Comparison of ENCODE assay signal across 15 mouse cellular contexts in genomic region chr7:3368311-3368710, GRCm38 (mm10). TPM values are rescaled to one million over a fixed set of nuclear protein-coding genes. Genes with fewer than 3 reads are reported as not detected.
DNase-seq lines count a peak whose midpoint lies in the region; ATAC-seq and TF ChIP-seq lines count a peak whose summit lies in the region.
"Had no signal": no experiment of that assay in that cellular context is flagged by ENCODE, and none has a peak within 500 bp of the region (broad histone marks: within the 10 kb centered on the region; RNA-seq: fewer than 3 reads in every experiment).

No protein-coding gene starts in this region.

- no peak overlapping the region for H3K4me3 ChIP-seq in heart, embryonic 11.5 days (ENCODE audit: low read depth, low read length)
- no peak overlapping the region for H3K4me3 ChIP-seq in midbrain, embryonic 11.5 days (ENCODE audit: low read depth, low read length)
- no peak overlapping the region for H3K4me3 ChIP-seq in midbrain, embryonic 10.5 days
- no peak overlapping the region for H3K4me3 ChIP-seq in forebrain, embryonic 16.5 days (replicated peaks; ENCODE audit: low read length)
- no peak overlapping the region for H3K4me3 ChIP-seq in midbrain, postnatal 0 days (ENCODE audit: low read depth, low read length)

- peak overlapping the region; percentile 66 for H3K4me2 ChIP-seq in heart, embryonic 11.5 days
- no peak overlapping the region for H3K4me2 ChIP-seq in midbrain, embryonic 11.5 days
- no peak overlapping the region for H3K4me2 ChIP-seq in forebrain, embryonic 16.5 days (ENCODE audit: low read length)
- H3K4me2 ChIP-seq in midbrain, postnatal 0 days (ENCODE audit: low read depth, low read length, poor library complexity, severe bottlenecking) = no peak overlapping the region

- no peaks in the 10 kb centered on the region for H3K9me3 ChIP-seq in heart, embryonic 11.5 days (replicated peaks; ENCODE audit: control insufficient read depth, low read length)
- H3K9me3 ChIP-seq in midbrain, embryonic 11.5 days (ENCODE audit: control insufficient read depth, low read length) = no peaks in the 10 kb centered on the region
- no peaks in the 10 kb centered on the region for H3K9me3 ChIP-seq in midbrain, embryonic 10.5 days (replicated peaks)
- H3K9me3 ChIP-seq in forebrain, embryonic 16.5 days (ENCODE audit: control insufficient read depth, low read length) = no peaks in the 10 kb centered on the region
- H3K9me3 ChIP-seq in midbrain, postnatal 0 days (ENCODE audit: low read length) = no peaks in the 10 kb centered on the region

- H3K27ac ChIP-seq in heart, embryonic 11.5 days (ENCODE audit: low read depth, low read length) = no peak overlapping the region
- no peak overlapping the region for H3K27ac ChIP-seq in midbrain, embryonic 11.5 days (ENCODE audit: low read depth, low read length)
- H3K27ac ChIP-seq in midbrain, embryonic 10.5 days (replicated peaks) = no peak overlapping the region
- no peak overlapping the region for H3K27ac ChIP-seq in forebrain, embryonic 16.5 days (ENCODE audit: low read length)
- H3K27ac ChIP-seq in midbrain, postnatal 0 days (ENCODE audit: low read depth, low read length) = no peak overlapping the region

- H3K27me3 ChIP-seq in heart, embryonic 11.5 days (ENCODE audit: control insufficient read depth, insufficient read depth, low read length) = peaks cover 28% of the 10 kb centered on the region
- peaks cover 18% of the 10 kb centered on the region for H3K27me3 ChIP-seq in midbrain, embryonic 11.5 days (ENCODE audit: control insufficient read depth, insufficient read depth, low read length)
- H3K27me3 ChIP-seq in midbrain, embryonic 10.5 days (ENCODE audit: low read depth, poor library complexity, severe bottlenecking) = peaks cover 39% of the 10 kb centered on the region
- no peaks in the 10 kb centered on the region for H3K27me3 ChIP-seq in forebrain, embryonic 16.5 days (replicated peaks; ENCODE audit: control insufficient read depth, insufficient read depth, low read length)
- H3K27me3 ChIP-seq in midbrain, postnatal 0 days (ENCODE audit: insufficient read depth, low read length) = no peaks in the 10 kb centered on the region

- no peak for ATAC-seq in heart, embryonic 11.5 days (replicated peaks; ENCODE audit: insufficient number of reproducible peaks, low FRiP score, low TSS enrichment)
- ATAC-seq in midbrain, embryonic 11.5 days (ENCODE audit: low FRiP score) = peak; percentile 15; the same call in 1 of the 2 replicates
- ATAC-seq in forebrain, embryonic 16.5 days = peak; percentile 43; the same call in 1 of the 2 replicates
- ATAC-seq in midbrain, postnatal 0 days (ENCODE audit: low FRiP score) = peak; percentile 50; the same call in 1 of the 2 replicates

- H3K4me1 ChIP-seq in heart, embryonic 11.5 days (ENCODE audit: control insufficient read depth, insufficient read depth, low read length) = peaks cover 4% of the 10 kb centered on the region; the same call in 1 of the 2 replicates
- peaks cover 7% of the 10 kb centered on the region; the same call in 1 of the 2 replicates for H3K4me1 ChIP-seq in midbrain, embryonic 11.5 days (ENCODE audit: control insufficient read depth, insufficient read depth, low read length)
- H3K4me1 ChIP-seq in midbrain, embryonic 10.5 days = peaks cover 19% of the 10 kb centered on the region
- peaks cover 10% of the 10 kb centered on the region for H3K4me1 ChIP-seq in forebrain, embryonic 16.5 days (replicated peaks; ENCODE audit: control insufficient read depth, insufficient read depth, low read length)
- peaks cover 2% of the 10 kb centered on the region; the same call in 1 of the 2 replicates for H3K4me1 ChIP-seq in midbrain, postnatal 0 days (ENCODE audit: insufficient read depth, low read length)

- DNase-seq in heart, adult 8-10 months (ENCODE audit: low spot score) = no peak
- DNase-seq in midbrain, embryonic 11.5 days (ENCODE audit: low spot score, missing footprints) = peak; percentile 88
- no peak for DNase-seq in midbrain, embryonic 10.5 days (ENCODE audit: low spot score)
- peak; percentile 35 for DNase-seq in midbrain, postnatal 0 days (ENCODE audit: low spot score)
- DNase-seq in Muller cell, postnatal 12 days (ENCODE audit: inconsistent ontology term) = no peak
- DNase-seq in right cerebral cortex, postnatal 25 days = no peak
- DNase-seq: B cell, adult 2 months; cerebellum, adult 2 months; gastrocnemius, postnatal 10 days; kidney, postnatal 25 days; thymus, adult 2 months had no signal

- peak; percentile 26; the same call in 1 of the 2 replicates for TF ChIP-seq CTCF in midbrain, postnatal 0 days (IDR thresholded peaks at IDR 0.05)

- no peaks in the 10 kb centered on the region for H3K36me3 ChIP-seq in heart, embryonic 11.5 days (ENCODE audit: control insufficient read depth, insufficient read depth, low read length)
- no peaks in the 10 kb centered on the region; the same call in 1 of the 2 replicates for H3K36me3 ChIP-seq in midbrain, embryonic 11.5 days (ENCODE audit: control insufficient read depth, insufficient read depth, low read length)
- peaks cover 37% of the 10 kb centered on the region for H3K36me3 ChIP-seq in midbrain, embryonic 10.5 days
- H3K36me3 ChIP-seq in forebrain, embryonic 16.5 days (ENCODE audit: control insufficient read depth, insufficient read depth) = no peaks in the 10 kb centered on the region
- H3K36me3 ChIP-seq in midbrain, postnatal 0 days (ENCODE audit: insufficient read depth, low read length) = 0 out of 2 replicates have a peak, but pooled peaks cover 6% of the 10 kb centered on the region

- 20% methylated on average over 12 of the region's 12 CpGs for WGBS in heart, embryonic 11.5 days (ENCODE audit: insufficient replicate concordance)
- 24% methylated on average over 12 of the region's 12 CpGs for WGBS in midbrain, embryonic 11.5 days
- 27% methylated on average over 12 of the region's 12 CpGs for WGBS in midbrain, embryonic 10.5 days
- WGBS in forebrain, embryonic 16.5 days = 29% methylated on average over 12 of the region's 12 CpGs
- 26% methylated on average over 12 of the region's 12 CpGs for WGBS in midbrain, postnatal 0 days

- no peak overlapping the region for H3K9ac ChIP-seq in heart, embryonic 11.5 days (ENCODE audit: low read depth, low read length)
- no peak overlapping the region for H3K9ac ChIP-seq in midbrain, embryonic 11.5 days (ENCODE audit: low read length)
- no peak overlapping the region for H3K9ac ChIP-seq in forebrain, embryonic 16.5 days (replicated peaks; ENCODE audit: low read depth, low read length)
- no peak overlapping the region for H3K9ac ChIP-seq in midbrain, postnatal 0 days (replicated peaks; ENCODE audit: low read length, poor library complexity, severe bottlenecking)

RNA-seq across cellular contexts. Expression of gene Cacng8, which starts 22.2 kb away (rescaled TPM):
- polyA plus RNA-seq in heart, embryonic 11.5 days (2014; fragmentation: Nextera tagmentation; extraction: Ambion mirVana) = 1.7 and 1.8 TPM in 2 replicates
- not detected for total RNA-seq in heart, adult 8-10 months (2022)
- 4.0 and 4.7 TPM in 2 replicates for polyA plus RNA-seq in midbrain, embryonic 11.5 days (2014; fragmentation: Nextera tagmentation; extraction: Ambion mirVana)
- 5.1 and 8.3 TPM in 2 replicates for polyA plus RNA-seq in midbrain, embryonic 10.5 days (2016; fragmentation: Nextera tagmentation; extraction: Ambion mirVana)
- polyA plus RNA-seq in forebrain, embryonic 16.5 days (2015; fragmentation: Nextera tagmentation; extraction: Ambion mirVana) = 12.9 and 16.4 TPM in 2 replicates
- total RNA-seq in midbrain, postnatal 0 days (2014; rRNA removed) = 44.0 and 59.0 TPM in 2 replicates
- 20.8 and 21.4 TPM in 2 replicates for polyA plus RNA-seq in midbrain, postnatal 0 days (2015; fragmentation: Nextera tagmentation; extraction: Ambion mirVana)
- total RNA-seq: megakaryocyte-erythroid progenitor cell, adult 5-6 weeks had no signal
- polyA plus RNA-seq: liver, embryonic 16.5 days had no signal

RNA-seq across cellular contexts. Expression of gene Cacng7, which starts 35.6 kb away (rescaled TPM):
- polyA plus RNA-seq in heart, embryonic 11.5 days (2014; fragmentation: Nextera tagmentation; extraction: Ambion mirVana) = 0.24 and 0.27 TPM in 2 replicates
- total RNA-seq in heart, adult 8-10 months (2022) = 1 to 10 TPM; 3.0 to 3.6 (median 3.3) TPM
- 4.2 and 4.4 TPM in 2 replicates for polyA plus RNA-seq in midbrain, embryonic 11.5 days (2014; fragmentation: Nextera tagmentation; extraction: Ambion mirVana)
- 1.7 and 2.7 TPM in 2 replicates for polyA plus RNA-seq in midbrain, embryonic 10.5 days (2016; fragmentation: Nextera tagmentation; extraction: Ambion mirVana)
- 2.8 and 4.3 TPM in 2 replicates for polyA plus RNA-seq in forebrain, embryonic 16.5 days (2015; fragmentation: Nextera tagmentation; extraction: Ambion mirVana)
- 78.5 and 115 TPM in 2 replicates for total RNA-seq in midbrain, postnatal 0 days (2014; rRNA removed)
- 2.9 and 3.7 TPM in 2 replicates for polyA plus RNA-seq in midbrain, postnatal 0 days (2015; fragmentation: Nextera tagmentation; extraction: Ambion mirVana)
- total RNA-seq: megakaryocyte-erythroid progenitor cell, adult 5-6 weeks had no signal
- polyA plus RNA-seq: liver, embryonic 16.5 days had no signal

RNA-seq across cellular contexts. Expression of gene Cacng6, which starts 55.7 kb away (rescaled TPM):
- 18.3 and 19.0 TPM in 2 replicates for polyA plus RNA-seq in heart, embryonic 11.5 days (2014; fragmentation: Nextera tagmentation; extraction: Ambion mirVana)
- total RNA-seq in heart, adult 8-10 months (2022) = 1 to 10 TPM; 2.0 to 4.4 (median 2.5) TPM
- polyA plus RNA-seq in midbrain, embryonic 11.5 days (2014; fragmentation: Nextera tagmentation; extraction: Ambion mirVana) = not detected in 2 replicates
- polyA plus RNA-seq in midbrain, embryonic 10.5 days (2016; fragmentation: Nextera tagmentation; extraction: Ambion mirVana) = not detected in 2 replicates
- 0.14 TPM in 1 of 2 replicates, not detected in the other for polyA plus RNA-seq in forebrain, embryonic 16.5 days (2015; fragmentation: Nextera tagmentation; extraction: Ambion mirVana)
- not detected in 2 replicates for total RNA-seq in midbrain, postnatal 0 days (2014; rRNA removed)
- polyA plus RNA-seq in midbrain, postnatal 0 days (2015; fragmentation: Nextera tagmentation; extraction: Ambion mirVana) = 0.20 TPM in 1 of 2 replicates, not detected in the other
- total RNA-seq: megakaryocyte-erythroid progenitor cell, adult 5-6 weeks had no signal

Comparison
In these comparisons a context has a peak if more than half of its experiments do, and no peak if none do; other contexts are left out.
1. DNase-seq: peak in midbrain, embryonic 11.5 days (single experiment) and midbrain, postnatal 0 days (single experiment); none in heart, adult 8-10 months (single experiment), midbrain, embryonic 10.5 days (single experiment), Muller cell, postnatal 12 days (single experiment) and right cerebral cortex, postnatal 25 days (single experiment).
2. RNA of gene Cacng6, which starts 55.7 kb away (polyA plus RNA-seq): 18.3 to 19.0 TPM in heart, embryonic 11.5 days; 0.20 TPM in midbrain, postnatal 0 days, 0.14 TPM in forebrain, embryonic 16.5 days, not detected in midbrain, embryonic 11.5 days and not detected in midbrain, embryonic 10.5 days; every median in the first group is over 10 times any median in the second.